Mouse (Mus musculus): Measurements from ENCODE around the gene Cd27. TPM values are rescaled to one million over a fixed set of nuclear protein-coding genes. Genes with fewer than 3 reads are reported as not detected.

Gene Cd27
- polyA plus RNA-seq, 1 experiment from 2014 or later, result 2.9 TPM

Small RNA genes lying within 50 kb of the gene (microRNA-seq; reads per million reads assigned to microRNA genes)
- gene Mir3098 (ENCODE audit: borderline number of aligned reads) (0.66 reads per million), gene Mir8113 (ENCODE audit: borderline number of aligned reads) (not detected)

Other genes with a start within 250 kb of the Cd27 start
- 5.0 and 7.2 TPM in 2 replicates for gene Pianp, start 240.3 kb downstream of the Cd27 start, polyA plus RNA-seq (2014; fragmentation: Nextera tagmentation; extraction: Ambion mirVana)
- gene Zfp384, start 227.9 kb downstream of the Cd27 start, polyA plus RNA-seq (2014; fragmentation: Nextera tagmentation; extraction: Ambion mirVana), result 10.4 and 11.9 TPM in 2 replicates
- 99.0 and 112 TPM in 2 replicates for gene Ing4, start 197.2 kb downstream of the Cd27 start, polyA plus RNA-seq (2014; fragmentation: Nextera tagmentation; extraction: Ambion mirVana)
- 8.3 and 9.9 TPM in 2 replicates for gene Acrbp, start 187.3 kb downstream of the Cd27 start, polyA plus RNA-seq (2014; fragmentation: Nextera tagmentation; extraction: Ambion mirVana)
- 1.1 and 1.4 TPM in 2 replicates for gene Lpar5, start 169.1 kb downstream of the Cd27 start, polyA plus RNA-seq (2014; fragmentation: Nextera tagmentation; extraction: Ambion mirVana)
- 70.1 and 73.5 TPM in 2 replicates for gene Chd4, start 141.0 kb downstream of the Cd27 start, polyA plus RNA-seq (2014; fragmentation: Nextera tagmentation; extraction: Ambion mirVana)
- 56.4 and 60.4 TPM in 2 replicates for gene Nop2, start 105.1 kb downstream of the Cd27 start, polyA plus RNA-seq (2014; fragmentation: Nextera tagmentation; extraction: Ambion mirVana)
- 37.9 and 43.7 TPM in 2 replicates for gene Iffo1, start 91.8 kb downstream of the Cd27 start, polyA plus RNA-seq (2014; fragmentation: Nextera tagmentation; extraction: Ambion mirVana)
- gene Gapdh, start 70.5 kb downstream of the Cd27 start, polyA plus RNA-seq (2014; fragmentation: Nextera tagmentation; extraction: Ambion mirVana), result 1,831 and 1,850 TPM in 2 replicates
- 76.7 and 90.8 TPM in 2 replicates for gene Ncapd2, start 45.3 kb downstream of the Cd27 start, polyA plus RNA-seq (2014; fragmentation: Nextera tagmentation; extraction: Ambion mirVana)
- 198 and 205 TPM in 2 replicates for gene Mrpl51, start 45.2 kb downstream of the Cd27 start, polyA plus RNA-seq (2014; fragmentation: Nextera tagmentation; extraction: Ambion mirVana)
- gene Vamp1, start 21.5 kb downstream of the Cd27 start, polyA plus RNA-seq (2014; fragmentation: Nextera tagmentation; extraction: Ambion mirVana), result 2.4 and 2.7 TPM in 2 replicates
- 3.4 and 3.6 TPM in 2 replicates for gene Tapbpl, start 5.2 kb downstream of the Cd27 start, polyA plus RNA-seq (2014; fragmentation: Nextera tagmentation; extraction: Ambion mirVana)
- gene Tuba3a, start 49.0 kb upstream of the Cd27 start, polyA plus RNA-seq (2014; fragmentation: Nextera tagmentation; extraction: Ambion mirVana), result 0.22 and 0.45 TPM in 2 replicates
- gene Ltbr, start 76.9 kb upstream of the Cd27 start, polyA plus RNA-seq (2014; fragmentation: Nextera tagmentation; extraction: Ambion mirVana), result 46.4 and 49.0 TPM in 2 replicates
- 1.5 and 3.2 TPM in 2 replicates for gene Scnn1a, start 83.6 kb upstream of the Cd27 start, polyA plus RNA-seq (2014; fragmentation: Nextera tagmentation; extraction: Ambion mirVana)
- gene Tnfrsf1a, start 112.4 kb upstream of the Cd27 start, polyA plus RNA-seq (2014; fragmentation: Nextera tagmentation; extraction: Ambion mirVana), result 81.8 and 82.6 TPM in 2 replicates
- 1.0 and 1.4 TPM in 2 replicates for gene Plekhg6, start 143.8 kb upstream of the Cd27 start, polyA plus RNA-seq (2014; fragmentation: Nextera tagmentation; extraction: Ambion mirVana)

All from embryonic facial prominence, embryonic 14.5 days (tissue).